Mouse (Mus musculus) forebrain, embryonic 11.5 days (tissue): ENCODE data around the gene Sh3bp5. TPM values are rescaled to one million over a fixed set of nuclear protein-coding genes. Genes with fewer than 3 reads are reported as not detected.

Experiments used
- ATAC-seq: fragments of 200-750 bp; cut with Nextera tagmentation; replicated peaks from 2 replicates; pipeline ENCODE4 v1.8.0; 2017; ENCODE audit warnings: moderate TSS enrichment; ENCODE audit not compliant: low FRiP score
- DNase-seq: peaks from one replicate; pipeline ENCODE4 v3.0.0-alpha.2; 2017; ENCODE audit warnings: low spot score
- H3K27ac ChIP-seq: fragments of 300-500 bp; sonication (generic); 2 replicates; pipeline ENCODE4 v1.5.1; 2014; ENCODE audit warnings: low read depth, low read length
- H3K27me3 ChIP-seq: fragments of 300-500 bp; sonication (generic); 2 replicates; pipeline ENCODE4 v1.6.1; 2014; ENCODE audit warnings: mild to moderate bottlenecking, low read length, mixed read lengths; ENCODE audit not compliant: control insufficient read depth, insufficient read depth
- H3K36me3 ChIP-seq: fragments of 300-500 bp; sonication (generic); 2 replicates; pipeline ENCODE4 v1.6.1; 2014; ENCODE audit warnings: mild to moderate bottlenecking, low read length, moderate library complexity, mixed read lengths; ENCODE audit not compliant: control insufficient read depth, insufficient read depth
- H3K4me1 ChIP-seq: fragments of 300-500 bp; sonication (generic); replicated peaks from 2 replicates; pipeline ENCODE4 v1.6.1; 2014; ENCODE audit warnings: low read length, mixed read lengths; ENCODE audit not compliant: control insufficient read depth, insufficient read depth
- H3K4me2 ChIP-seq: fragments of 300-500 bp; sonication (generic); 2 replicates; pipeline ENCODE4 v1.6.1; 2014; ENCODE audit warnings: low read depth, mild to moderate bottlenecking, low read length, moderate library complexity, mixed read lengths; ENCODE audit not compliant: severe bottlenecking
- H3K4me3 ChIP-seq: fragments of 300-500 bp; sonication (generic); 2 replicates; pipeline ENCODE4 v1.5.1; 2014; ENCODE audit warnings: low read depth, low read length
- H3K9ac ChIP-seq: fragments of 300-500 bp; sonication (generic); 2 replicates; pipeline ENCODE4 v1.6.1; 2014; ENCODE audit warnings: low read length
- H3K9me3 ChIP-seq: fragments of 300-500 bp; sonication (generic); 2 replicates; pipeline ENCODE4 v1.6.1; 2016; ENCODE audit warnings: low read length, mixed read lengths; ENCODE audit not compliant: control insufficient read depth
- WGBS: fragments of 180-500 bp; shearing (Covaris S2); extraction: QIAGEN DNeasy Blood & Tissue Kit; methylation state at CpG from one replicate; pipeline ENCODE4 v1.1.7; 2014; 5-methylcytosine and 5-hydroxymethylcytosine counted together
- polyA plus RNA-seq: library from polyadenylated mRNA; unstranded; fragments of >200 nt; fragmentation: Nextera tagmentation; extraction: Ambion mirVana; gene quantifications from 2 replicates; pipeline ENCODE4 v1.2.1, GENCODE M21; 2014

Gene Sh3bp5
- polyA plus RNA-seq, 1 experiment from 2014 or later: 17.4 TPM

- no peak overlapping the region for H3K27ac ChIP-seq
- peaks cover 4% of the 10 kb centered on the region; the same call in 1 of the 2 replicates for H3K4me1 ChIP-seq
- H3K9ac ChIP-seq: no peak overlapping the region
- no peak for DNase-seq
- no peaks in the 10 kb centered on the region for H3K27me3 ChIP-seq
- no peaks in the 10 kb centered on the region for H3K9me3 ChIP-seq
- 76% methylated on average over 8 of the region's 8 CpGs for WGBS
- no peak for ATAC-seq
- no peaks in the 10 kb centered on the region for H3K36me3 ChIP-seq
- H3K4me2 ChIP-seq: no peak overlapping the region
- H3K4me3 ChIP-seq: no peak overlapping the region
Observed at GRCm38 (mm10) chr14:31408666-31409065, 27.2 kb downstream of the Sh3bp5 start.

- H3K27me3 ChIP-seq: no peaks in the 10 kb centered on the region
- DNase-seq (no peak), ATAC-seq (no peak)
- no peaks in the 10 kb centered on the region; the same call in 1 of the 2 replicates for H3K4me1 ChIP-seq
- no peak overlapping the region for H3K4me3 ChIP-seq
- H3K9ac ChIP-seq: no peak overlapping the region
- no peak overlapping the region for H3K27ac ChIP-seq
- no peaks in the 10 kb centered on the region for H3K36me3 ChIP-seq
- H3K9me3 ChIP-seq: no peaks in the 10 kb centered on the region
- 79% methylated on average over 6 of the region's 6 CpGs for WGBS
- no peak overlapping the region for H3K4me2 ChIP-seq
Observed at GRCm38 (mm10) chr14:31407911-31408604, 27.8 kb downstream of the Sh3bp5 start.

GRCm38 (mm10) chr14:31407208-31407607 is 28.7 kb downstream of the Sh3bp5 start:
- Histone ChIP-seq H3K27me3 (no peaks in the 10 kb centered on the region), H3K9me3 (no peaks in the 10 kb centered on the region), H3K36me3 (no peaks in the 10 kb centered on the region), H3K27ac (no peak overlapping the region), H3K4me1 (no peaks in the 10 kb centered on the region), H3K4me2 (no peak overlapping the region), H3K4me3 (no peak overlapping the region), H3K9ac (no peak overlapping the region)
- WGBS: 87% methylated on average over 15 of the region's 15 CpGs
- ATAC-seq (no peak), DNase-seq (no peak)

GRCm38 (mm10) chr14:31406154-31406810 is 29.6 kb downstream of the Sh3bp5 start:
- no peaks in the 10 kb centered on the region for H3K36me3 ChIP-seq
- 90% methylated on average over 12 of the region's 12 CpGs for WGBS

GRCm38 (mm10) chr14:31405652-31406051 is 30.2 kb downstream of the Sh3bp5 start:
- Histone ChIP-seq H3K4me3 (no peak overlapping the region), H3K27ac (no peak overlapping the region), H3K9me3 (no peaks in the 10 kb centered on the region), H3K27me3 (no peaks in the 10 kb centered on the region), H3K4me1 (no peaks in the 10 kb centered on the region), H3K9ac (no peak overlapping the region), H3K36me3 (no peaks in the 10 kb centered on the region), H3K4me2 (no peak overlapping the region)
- ATAC-seq (no peak), DNase-seq (no peak)
- WGBS: 91% methylated on average over 6 of the region's 6 CpGs

More at GRCm38 (mm10) chr14:31406154-31406810, 29.6 kb downstream of the Sh3bp5 start:
- Histone ChIP-seq H3K4me3 (no peak overlapping the region), H3K4me2 (no peak overlapping the region), H3K27ac (no peak overlapping the region), H3K9me3 (no peaks in the 10 kb centered on the region), H3K4me1 (no peaks in the 10 kb centered on the region), H3K27me3 (no peaks in the 10 kb centered on the region), H3K9ac (no peak overlapping the region)
- no peak for ATAC-seq
- DNase-seq: no peak

- 95% methylated on average over 4 of the region's 4 CpGs for WGBS
- H3K4me1 ChIP-seq: no peaks in the 10 kb centered on the region
- H3K9ac ChIP-seq: no peak overlapping the region
Observed at GRCm38 (mm10) chr14:31404663-31405062, 31.2 kb downstream of the Sh3bp5 start.

GRCm38 (mm10) chr14:31403995-31404394 is 31.9 kb downstream of the Sh3bp5 start:
- WGBS: 85% methylated on average over 8 of the region's 8 CpGs
- DNase-seq: no peak

More at GRCm38 (mm10) chr14:31404663-31405062, 31.2 kb downstream of the Sh3bp5 start:
- Histone ChIP-seq H3K27ac (no peak overlapping the region), H3K36me3 (no peaks in the 10 kb centered on the region), H3K4me3 (no peak overlapping the region), H3K27me3 (no peaks in the 10 kb centered on the region), H3K9me3 (no peaks in the 10 kb centered on the region), H3K4me2 (no peak overlapping the region)
- ATAC-seq: no peak
- DNase-seq: no peak

GRCm38 (mm10) chr14:31403556-31403955 is 32.3 kb downstream of the Sh3bp5 start:
- ATAC-seq (no peak), DNase-seq (no peak)
- no peak overlapping the region for H3K9ac ChIP-seq
- 81% methylated on average over 9 of the region's 9 CpGs for WGBS
- no peaks in the 10 kb centered on the region for H3K4me1 ChIP-seq
- H3K9me3 ChIP-seq: no peaks in the 10 kb centered on the region
- no peaks in the 10 kb centered on the region for H3K27me3 ChIP-seq
- H3K36me3 ChIP-seq: no peaks in the 10 kb centered on the region
- no peak overlapping the region for H3K4me3 ChIP-seq
- no peak overlapping the region for H3K4me2 ChIP-seq
- no peak overlapping the region for H3K27ac ChIP-seq

More at GRCm38 (mm10) chr14:31403995-31404394, 31.9 kb downstream of the Sh3bp5 start:
- H3K4me3 ChIP-seq: no peak overlapping the region
- no peak overlapping the region for H3K9ac ChIP-seq
- no peaks in the 10 kb centered on the region for H3K9me3 ChIP-seq
- H3K4me1 ChIP-seq: no peaks in the 10 kb centered on the region
- no peaks in the 10 kb centered on the region for H3K36me3 ChIP-seq
- no peak overlapping the region for H3K4me2 ChIP-seq
- no peak for ATAC-seq
- no peaks in the 10 kb centered on the region for H3K27me3 ChIP-seq
- no peak overlapping the region for H3K27ac ChIP-seq
